Mouse (Mus musculus): Measurements from ENCODE around the gene Spa17.

DNA sequence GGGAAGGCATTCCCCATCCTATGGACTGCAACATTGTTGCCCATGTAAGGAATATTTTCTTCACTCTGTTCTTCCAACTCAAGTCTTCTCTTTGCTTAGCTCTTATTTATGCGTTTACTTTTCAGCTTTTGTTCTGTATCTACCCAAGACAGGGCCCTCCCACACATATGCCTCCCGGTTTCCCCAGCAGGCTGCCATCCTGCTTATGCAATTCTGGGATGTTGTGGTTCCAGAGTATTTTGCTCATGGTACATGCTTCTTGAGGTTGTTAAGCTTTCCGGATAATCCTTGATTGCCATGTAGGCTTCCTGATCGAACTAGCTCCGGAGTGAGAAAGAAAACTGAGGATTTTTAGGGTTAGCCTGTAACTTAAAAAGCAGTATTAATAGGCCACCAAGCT lies 1.7 kb upstream of the Spa17 start:
- TF ChIP-seq CTCF (IDR thresholded peaks at IDR 0.05; ENCODE audit: low read depth, low read length) (no peak), POLR2A (IDR thresholded peaks at IDR 0.05; ENCODE audit: extremely low read depth, insufficient read depth, low read length) (no peak)

All from liver, adult 2 months (tissue).